Mouse (Mus musculus) layer of hippocampus, adult 11-12 months (tissue): ENCODE results near the gene Mtrex.

Source experiments
- DNase-seq: peaks from one replicate; pipeline ENCODE4 v3.0.0; 2022; ENCODE audit warnings: low spot score

Mtrex gene

GRCm38 (mm10) chr13:112867381-112867780 is 59.8 kb downstream of the Mtrex start:
- no peak for DNase-seq

- no peak for DNase-seq
These were observed 60.4 kb downstream of the Mtrex start for GRCm38 (mm10) chr13:112866782-112867181.

- DNase-seq, result no peak
These were observed 64.1 kb downstream of the Mtrex start for GRCm38 (mm10) chr13:112862978-112863677.

GRCm38 (mm10) chr13:112862342-112862741 is 64.9 kb downstream of the Mtrex start:
- DNase-seq, result no peak

GRCm38 (mm10) chr13:112861825-112862306 is 65.3 kb downstream of the Mtrex start:
- no peak for DNase-seq

- DNase-seq, result no peak
These were observed 66.3 kb downstream of the Mtrex start for GRCm38 (mm10) chr13:112860911-112861310.

GRCm38 (mm10) chr13:112860370-112860769 is 66.8 kb downstream of the Mtrex start:
- DNase-seq, result no peak

GRCm38 (mm10) chr13:112859574-112860134 is 67.5 kb downstream of the Mtrex start:
- DNase-seq, result no peak

GRCm38 (mm10) chr13:112857921-112858320 is 69.3 kb downstream of the Mtrex start:
- no peak for DNase-seq

GRCm38 (mm10) chr13:112854402-112854801 is 72.8 kb downstream of the Mtrex start:
- DNase-seq, result no peak

- no peak for DNase-seq
These were observed 73.4 kb downstream of the Mtrex start for GRCm38 (mm10) chr13:112853710-112854316.

- no peak for DNase-seq
These were observed 81.3 kb downstream of the Mtrex start for GRCm38 (mm10) chr13:112845931-112846330.

GRCm38 (mm10) chr13:112840241-112841087 is 86.7 kb downstream of the Mtrex start:
- DNase-seq, result peak; percentile 36

GRCm38 (mm10) chr13:112838562-112839232 is 88.5 kb downstream of the Mtrex start:
- no peak for DNase-seq

- DNase-seq, result no peak
These were observed 89.5 kb downstream of the Mtrex start for GRCm38 (mm10) chr13:112837621-112838155.

GRCm38 (mm10) chr13:112836951-112837350 is 90.2 kb downstream of the Mtrex start:
- no peak for DNase-seq

- no peak for DNase-seq
These were observed 92.1 kb downstream of the Mtrex start for GRCm38 (mm10) chr13:112835113-112835512.

- no peak for DNase-seq
These were observed 93.3 kb downstream of the Mtrex start for GRCm38 (mm10) chr13:112833895-112834263.

GRCm38 (mm10) chr13:112833253-112833894 is 93.8 kb downstream of the Mtrex start:
- DNase-seq, result no peak

GRCm38 (mm10) chr13:112832589-112832988 is 94.6 kb downstream of the Mtrex start:
- no peak for DNase-seq

- no peak for DNase-seq
These were observed 97.6 kb downstream of the Mtrex start for GRCm38 (mm10) chr13:112829619-112830018.
